Mouse (Mus musculus) thymus, adult 2 months (tissue): Measurements from ENCODE around the gene Grhl3.

ENCODE experiments used
- CTCF ChIP-seq: fragments of 200-500 bp; IDR thresholded peaks from 2 replicates; pipeline ENCODE4 v1.5.1; 2012; ENCODE audit warnings: mild to moderate bottlenecking, control low read depth, low read length, moderate library complexity, borderline replicate concordance; ENCODE audit not compliant: control insufficient read depth, poor library complexity, insufficient read depth; ENCODE audit errors: extremely low read depth
- POLR2A ChIP-seq: fragments of 200-500 bp; IDR thresholded peaks from 2 replicates; pipeline ENCODE4 v1.6.1; 2012; ENCODE audit warnings: mild to moderate bottlenecking, low read length, control low read depth, moderate library complexity; ENCODE audit not compliant: control insufficient read depth, poor library complexity, insufficient read depth; ENCODE audit errors: extremely low read depth

- TF ChIP-seq POLR2A, result no peak
- TF ChIP-seq CTCF, result no peak
Measured at GRCm38 (mm10) chr4:135620461-135620860, 47.0 kb upstream of the Grhl3 start.
